Mouse (Mus musculus) ES-E14 (cell line): ENCODE measurements around the gene Bcl2l11.

ENCODE experiments used
- HCFC1 ChIP-seq: IDR thresholded peaks from 2 replicates; pipeline ENCODE4 v1.6.1; 2012; ENCODE audit warnings: low read length, inconsistent platforms, borderline replicate concordance; ENCODE audit not compliant: insufficient read depth
- MAFK ChIP-seq: IDR thresholded peaks from 2 replicates; pipeline ENCODE4 v1.6.1; 2014; ENCODE audit warnings: mild to moderate bottlenecking, low read depth, low read length, inconsistent platforms; ENCODE audit not compliant: insufficient read depth
- ZC3H11A ChIP-seq: IDR thresholded peaks from 2 replicates; pipeline ENCODE4 v1.6.1; 2012; ENCODE audit warnings: low read depth, mild to moderate bottlenecking, inconsistent platforms, low read length, borderline replicate concordance
- ZNF384 ChIP-seq: IDR thresholded peaks from 2 replicates; pipeline ENCODE4 v1.6.1; 2012; ENCODE audit warnings: low read depth, low read length, inconsistent platforms

GRCm38 (mm10) chr2:128137480-128138276, 11.8 kb downstream of the Bcl2l11 start:
- TF ChIP-seq ZNF384 (no peak), ZC3H11A (no peak), MAFK (no peak), HCFC1 (no peak)
